Mouse (Mus musculus) midbrain, embryonic 13.5 days (tissue): ENCODE results near the gene Tnfsfm13. TPM values are rescaled to one million over a fixed set of nuclear protein-coding genes. Genes with fewer than 3 reads are reported as not detected.
"Not testable (repeated sequence)": the region's sequence is repeated elsewhere in the genome, so short reads cannot be mapped to it uniquely, and the experiment has no call there.

Source experiments
- ATAC-seq: fragments of 200-750 bp; cut with Nextera tagmentation; 2 replicates; pipeline ENCODE4 v1.8.0; 2017; ENCODE audit warnings: mild to moderate bottlenecking, moderate TSS enrichment, moderate library complexity
- H3K27ac ChIP-seq: fragments of 300-500 bp; sonication (generic); 2 replicates; pipeline ENCODE4 v1.5.1; 2015; ENCODE audit warnings: inconsistent platforms, mild to moderate bottlenecking, moderate library complexity
- H3K27me3 ChIP-seq: fragments of 300-500 bp; sonication (generic); 2 replicates; pipeline ENCODE4 v1.6.1; 2015; ENCODE audit warnings: mild to moderate bottlenecking, inconsistent platforms
- H3K36me3 ChIP-seq: fragments of 300-500 bp; sonication (generic); 2 replicates; pipeline ENCODE4 v1.6.1; 2015; ENCODE audit warnings: mild to moderate bottlenecking, inconsistent platforms
- H3K4me1 ChIP-seq: fragments of 300-500 bp; sonication (generic); replicated peaks from 2 replicates; pipeline ENCODE4 v1.6.1; 2015; ENCODE audit warnings: inconsistent platforms
- H3K4me2 ChIP-seq: fragments of 300-500 bp; sonication (generic); replicated peaks from 2 replicates; pipeline ENCODE4 v1.6.1; 2015; ENCODE audit warnings: moderate library complexity, mild to moderate bottlenecking, inconsistent platforms
- H3K4me3 ChIP-seq: fragments of 300-500 bp; sonication (generic); replicated peaks from 2 replicates; pipeline ENCODE4 v1.5.1; 2015; ENCODE audit warnings: mild to moderate bottlenecking, inconsistent platforms
- H3K9ac ChIP-seq: fragments of 300-500 bp; sonication (generic); replicated peaks from 2 replicates; pipeline ENCODE4 v1.6.1; 2015; ENCODE audit warnings: mild to moderate bottlenecking, inconsistent platforms
- H3K9me3 ChIP-seq: fragments of 300-500 bp; sonication (generic); 2 replicates; pipeline ENCODE4 v1.6.1; 2016; ENCODE audit warnings: mild to moderate bottlenecking, inconsistent platforms
- WGBS: fragments of 180-500 bp; shearing (Covaris S2); methylation state at CpG from one replicate; pipeline ENCODE4 v1.1.7; 2015; 5-methylcytosine and 5-hydroxymethylcytosine counted together
- polyA plus RNA-seq: library from polyadenylated mRNA; unstranded; fragments of >200 nt; fragmentation: Nextera tagmentation; extraction: Ambion mirVana; gene quantifications from 2 replicates; pipeline ENCODE4 v1.2.1, GENCODE M21; 2015

Tnfsfm13 gene
- polyA plus RNA-seq, 1 experiment from 2014 or later, result 1.2 TPM

DNA sequence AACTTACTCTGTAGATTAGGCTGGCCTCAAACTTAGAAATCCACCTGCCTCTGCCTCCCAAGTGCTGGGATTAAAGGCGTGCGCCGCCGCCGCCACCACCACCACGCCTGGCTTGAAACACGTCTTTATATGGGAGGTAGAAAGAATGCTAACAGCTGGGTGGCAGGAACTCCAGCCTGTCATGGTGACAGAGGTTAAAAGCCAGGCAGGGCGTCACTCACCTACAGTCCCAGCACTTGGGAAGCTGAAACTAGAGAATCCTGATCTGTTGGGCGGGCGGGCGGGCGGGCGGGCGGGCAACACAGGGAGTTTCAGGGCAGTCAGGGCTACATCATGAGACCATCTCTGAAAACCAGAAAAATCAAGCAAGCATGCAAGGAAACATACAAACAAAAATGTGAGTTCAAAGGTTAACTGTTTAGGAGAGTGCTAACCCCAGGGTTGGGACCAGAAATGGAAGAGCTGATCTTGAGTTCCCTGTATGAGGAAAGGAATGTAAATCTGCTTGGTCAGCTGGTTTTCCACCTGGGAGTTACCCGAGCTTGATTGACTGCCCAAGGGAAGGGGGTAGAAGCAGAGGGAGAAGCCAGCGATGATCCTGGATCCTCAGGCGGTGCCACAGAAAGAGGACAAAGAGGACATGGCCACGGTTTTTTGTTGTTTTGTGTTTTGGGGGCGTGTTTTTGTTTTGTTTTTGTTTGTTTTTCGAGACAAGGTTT lies 17.2 kb upstream of the Tnfsfm13 start:
- Histone ChIP-seq H3K27ac (no peak overlapping the region), H3K36me3 (no peaks in the 10 kb centered on the region), H3K9ac (no peak overlapping the region), H3K4me1 (no peaks in the 10 kb centered on the region; the same call in 1 of the 2 replicates), H3K9me3 (no peaks in the 10 kb centered on the region), H3K4me2 (no peak overlapping the region), H3K27me3 (no peaks in the 10 kb centered on the region), H3K4me3 (no peak overlapping the region)
- no peak for ATAC-seq
- WGBS, result 83% methylated on average over 20 of the region's 20 CpGs

DNA sequence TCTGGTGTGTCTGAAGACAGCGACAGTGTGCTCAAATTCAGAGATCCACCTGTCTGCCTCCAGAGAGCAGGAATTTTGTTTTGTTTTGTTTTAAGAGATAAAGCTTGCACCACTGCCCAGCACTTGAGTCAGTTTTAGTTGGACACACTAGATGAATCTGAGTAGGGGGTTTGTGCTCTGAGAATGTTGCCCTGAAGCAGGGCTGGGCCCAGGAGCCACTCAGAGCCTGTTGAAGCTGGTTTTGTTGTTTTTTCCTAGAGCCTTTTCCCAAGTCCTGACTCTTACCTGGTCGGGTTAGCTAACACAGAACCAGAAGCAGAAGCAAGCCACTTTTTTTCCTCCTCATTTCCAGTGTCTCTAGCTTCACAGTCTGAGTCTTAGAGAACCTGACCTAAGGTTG lies 15.2 kb upstream of the Tnfsfm13 start:
- ATAC-seq, result no peak

DNA sequence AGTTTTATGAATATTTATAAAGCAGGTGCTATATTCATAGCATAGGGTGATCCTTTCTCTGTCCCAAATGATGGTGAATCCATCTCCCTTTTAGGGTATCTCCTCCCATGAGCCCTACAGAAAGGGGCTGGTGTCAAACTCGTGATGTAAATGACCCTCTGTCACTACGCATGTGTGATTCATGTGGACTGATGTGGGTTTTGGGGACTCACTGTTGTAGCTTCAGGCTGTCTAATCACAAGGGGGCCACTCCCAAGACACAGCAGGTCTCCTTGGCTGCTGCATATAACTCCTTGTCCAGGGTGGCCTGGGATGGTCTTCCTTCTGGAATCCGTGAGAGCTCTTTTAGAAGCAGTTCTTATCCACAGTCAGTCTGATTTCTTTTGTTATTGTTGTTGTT lies 14.6 kb upstream of the Tnfsfm13 start:
- no peaks in the 10 kb centered on the region for H3K9me3 ChIP-seq
- 70% methylated on average over 3 of the region's 3 CpGs for WGBS

More for the DNA sequence above, 15.2 kb upstream of the Tnfsfm13 start:
- 80% methylated on average over 2 of the region's 2 CpGs for WGBS
- no peaks in the 10 kb centered on the region for H3K36me3 ChIP-seq
- H3K9me3 ChIP-seq, result no peaks in the 10 kb centered on the region
- H3K4me2 ChIP-seq, result no peak overlapping the region
- H3K27me3 ChIP-seq, result no peaks in the 10 kb centered on the region
- H3K4me3 ChIP-seq, result no peak overlapping the region
- H3K27ac ChIP-seq, result no peak overlapping the region
- no peaks in the 10 kb centered on the region; the same call in 1 of the 2 replicates for H3K4me1 ChIP-seq
- no peak overlapping the region for H3K9ac ChIP-seq

DNA sequence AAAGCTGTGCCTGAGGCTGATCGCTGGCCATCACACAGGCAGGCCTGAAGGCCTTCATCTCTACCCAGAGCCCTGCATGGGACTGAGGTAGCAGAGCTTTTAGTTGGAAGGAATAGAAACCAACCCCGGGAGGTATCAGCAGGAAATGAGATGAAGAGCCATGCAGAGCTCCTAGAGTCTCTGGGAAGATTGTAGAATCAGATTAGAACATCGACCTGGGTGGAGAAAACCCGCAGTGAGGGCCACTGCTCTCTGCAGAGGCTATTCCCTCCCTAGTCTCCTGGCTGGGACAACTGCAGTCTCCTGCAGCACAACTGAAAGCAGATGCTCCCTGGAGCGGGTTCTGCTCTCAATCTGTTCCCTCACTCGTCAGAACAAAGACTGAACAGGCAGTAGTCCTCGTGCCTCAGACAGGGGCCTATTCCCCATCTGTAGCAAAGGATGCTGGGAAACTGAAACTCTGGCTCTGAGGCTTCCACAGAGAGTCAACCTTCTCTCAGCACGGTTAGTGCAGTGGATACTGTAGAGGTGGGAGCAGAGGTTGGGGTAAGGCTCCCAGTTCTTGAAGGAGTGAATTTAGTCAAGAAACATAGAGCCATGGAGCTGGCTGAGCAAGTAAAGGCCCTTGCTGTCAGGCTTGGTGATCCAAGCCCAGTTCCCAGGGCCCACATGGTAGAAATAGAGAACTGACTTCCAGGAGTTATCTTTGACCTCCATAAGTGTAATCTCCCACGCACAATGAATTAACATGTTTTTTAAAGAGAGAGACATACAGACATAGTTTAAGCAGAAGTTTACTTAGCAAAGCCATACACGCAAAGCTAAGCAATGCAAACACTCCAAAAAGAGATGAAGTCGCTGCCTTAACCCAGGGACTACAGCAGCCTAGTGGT lies 13.9 kb upstream of the Tnfsfm13 start:
- ATAC-seq, result no peak
- Histone ChIP-seq H3K4me1 (no peaks in the 10 kb centered on the region), H3K4me3 (no peak overlapping the region), H3K36me3 (no peaks in the 10 kb centered on the region), H3K9me3 (no peaks in the 10 kb centered on the region), H3K27ac (no peak overlapping the region), H3K9ac (no peak overlapping the region), H3K4me2 (no peak overlapping the region), H3K27me3 (no peaks in the 10 kb centered on the region)
- WGBS, result 55% methylated on average over 11 of the region's 11 CpGs

More for the DNA sequence above, 14.6 kb upstream of the Tnfsfm13 start:
- Histone ChIP-seq H3K4me2 (no peak overlapping the region), H3K36me3 (no peaks in the 10 kb centered on the region), H3K9ac (no peak overlapping the region), H3K4me3 (no peak overlapping the region), H3K4me1 (no peaks in the 10 kb centered on the region), H3K27me3 (no peaks in the 10 kb centered on the region), H3K27ac (no peak overlapping the region)
- ATAC-seq, result no peak

DNA sequence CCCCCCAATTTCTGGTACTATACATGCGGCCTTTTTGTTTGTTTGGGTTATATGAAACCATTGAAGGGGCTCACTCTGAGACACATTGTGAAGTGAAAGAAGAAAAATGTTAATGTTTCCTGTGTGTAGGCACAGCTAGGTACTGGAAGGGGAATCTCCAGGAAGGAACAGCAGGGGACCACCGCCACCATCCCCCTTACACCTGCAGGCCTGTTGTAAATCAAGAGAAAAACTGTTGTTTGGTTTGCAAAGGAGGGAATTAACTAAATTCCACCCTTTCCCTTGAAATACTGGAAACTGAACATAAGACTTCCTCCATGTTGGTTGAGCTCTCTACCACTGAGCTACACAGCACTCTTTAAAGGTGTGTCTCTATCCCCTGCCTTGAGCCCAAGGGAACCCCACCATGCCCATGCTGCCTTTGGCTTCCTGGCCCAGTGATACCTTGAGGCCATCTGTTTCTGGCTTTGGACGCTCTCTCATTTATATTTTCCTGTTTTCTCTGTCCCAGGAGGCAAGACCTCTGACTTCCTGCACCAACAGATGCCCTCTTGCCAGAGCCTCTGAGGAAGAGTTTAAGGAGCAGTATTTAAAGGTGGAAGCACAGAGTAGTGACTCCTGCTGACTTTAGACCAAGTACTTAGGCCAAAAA lies 12.8 kb upstream of the Tnfsfm13 start:
- no peak for ATAC-seq
- Histone ChIP-seq H3K27ac (no peak overlapping the region), H3K4me3 (no peak overlapping the region), H3K4me1 (no peaks in the 10 kb centered on the region), H3K27me3 (no peaks in the 10 kb centered on the region), H3K4me2 (no peak overlapping the region), H3K9ac (no peak overlapping the region), H3K9me3 (no peaks in the 10 kb centered on the region), H3K36me3 (no peaks in the 10 kb centered on the region)
- WGBS, result 92% methylated on average over 3 of the region's 3 CpGs

DNA sequence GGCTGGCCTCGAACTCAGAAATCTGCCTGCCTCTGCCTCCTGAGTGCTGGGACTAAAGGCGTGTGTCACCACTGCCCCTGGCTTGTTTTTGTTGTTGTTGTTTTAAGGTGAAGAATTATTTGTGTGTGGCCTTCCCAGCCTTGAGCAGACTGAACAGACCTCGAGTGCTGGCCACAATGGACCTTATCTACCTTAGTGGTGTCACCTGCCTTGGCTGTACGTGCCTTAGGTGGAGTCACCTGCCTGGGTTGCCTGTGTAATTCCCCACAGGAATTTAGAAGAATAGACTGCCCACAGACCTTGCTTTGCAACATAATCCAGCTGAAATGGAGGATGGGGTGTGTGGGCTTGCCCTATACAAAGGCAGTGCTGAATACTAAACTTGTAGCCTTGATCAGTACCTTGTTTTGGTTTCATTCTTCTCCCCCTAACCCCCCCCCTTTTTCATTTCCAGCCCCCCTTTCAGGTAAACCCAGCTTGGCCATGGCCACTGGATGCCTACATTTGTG lies 12.0 kb upstream of the Tnfsfm13 start:
- no peaks in the 10 kb centered on the region for H3K27me3 ChIP-seq
- no peak overlapping the region for H3K9ac ChIP-seq
- H3K4me1 ChIP-seq, result no peaks in the 10 kb centered on the region
- H3K4me3 ChIP-seq, result no peak overlapping the region
- no peak for ATAC-seq
- H3K36me3 ChIP-seq, result no peaks in the 10 kb centered on the region
- WGBS, result 82% methylated on average over 4 of the region's 4 CpGs
- no peak overlapping the region for H3K4me2 ChIP-seq
- H3K9me3 ChIP-seq, result no peaks in the 10 kb centered on the region
- H3K27ac ChIP-seq, result no peak overlapping the region

DNA sequence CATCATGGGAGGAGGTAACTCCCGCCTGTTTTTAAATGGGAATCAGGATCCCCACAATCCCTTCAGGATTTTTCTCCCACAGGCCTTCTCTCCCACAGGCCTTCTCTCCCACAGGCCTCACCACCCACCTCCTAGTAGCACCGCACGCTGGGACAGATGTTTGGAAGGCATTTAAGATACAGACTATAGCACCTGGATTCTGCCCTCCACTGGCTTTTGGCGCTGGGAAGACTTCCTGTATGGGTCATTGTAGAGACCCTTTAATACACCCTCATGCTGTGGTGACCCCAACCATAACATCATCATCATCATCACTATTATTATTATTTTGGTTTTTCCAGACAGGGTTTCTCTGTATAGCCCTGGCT lies 11.6 kb upstream of the Tnfsfm13 start:
- Histone ChIP-seq H3K27ac (no peak overlapping the region), H3K4me2 (no peak overlapping the region), H3K4me3 (no peak overlapping the region), H3K9me3 (no peaks in the 10 kb centered on the region), H3K27me3 (no peaks in the 10 kb centered on the region), H3K36me3 (no peaks in the 10 kb centered on the region), H3K9ac (no peak overlapping the region), H3K4me1 (no peaks in the 10 kb centered on the region)
- ATAC-seq, result no peak
- 92% methylated on average over 4 of the region's 4 CpGs for WGBS

DNA sequence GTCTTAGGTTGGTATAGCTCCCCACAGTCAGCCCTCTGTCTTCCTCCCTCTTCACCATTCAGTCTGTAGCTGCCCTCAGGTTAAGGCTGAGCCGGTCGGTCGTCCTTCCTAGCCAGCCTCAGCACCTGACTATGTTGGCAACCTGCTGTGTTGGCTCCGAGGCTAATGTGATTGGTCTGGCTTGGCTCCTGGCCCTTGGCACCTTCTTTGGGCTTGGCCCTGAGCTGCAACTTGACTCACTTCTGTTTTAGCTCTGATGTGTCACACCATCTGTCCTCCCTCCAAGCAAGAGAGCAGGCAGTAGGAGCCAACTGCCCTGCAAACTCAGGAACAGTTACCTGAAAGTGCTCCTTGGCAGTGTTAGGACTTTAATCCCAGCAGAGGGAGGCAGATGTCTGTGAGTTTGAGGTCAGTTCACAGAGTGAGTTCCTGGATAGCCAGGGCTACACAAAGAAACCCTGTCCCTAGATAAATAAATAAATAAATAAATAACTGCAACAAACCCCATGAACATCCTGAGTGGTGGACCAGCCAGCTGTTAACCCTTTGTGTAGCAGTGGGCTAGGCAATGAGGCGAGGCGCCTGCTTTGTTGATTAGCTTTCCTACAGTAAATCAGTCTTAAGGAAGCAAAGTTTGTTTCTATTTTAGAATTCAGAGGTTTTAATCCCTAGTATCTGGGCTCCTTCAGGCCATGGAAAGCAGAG lies 11.0 kb upstream of the Tnfsfm13 start:
- Histone ChIP-seq H3K9me3 (no peaks in the 10 kb centered on the region), H3K4me3 (no peak overlapping the region), H3K9ac (no peak overlapping the region), H3K27ac (no peak overlapping the region), H3K4me2 (no peak overlapping the region), H3K4me1 (no peaks in the 10 kb centered on the region), H3K27me3 (no peaks in the 10 kb centered on the region), H3K36me3 (no peaks in the 10 kb centered on the region)
- ATAC-seq, result no peak
- 51% methylated on average over 6 of the region's 6 CpGs for WGBS

DNA sequence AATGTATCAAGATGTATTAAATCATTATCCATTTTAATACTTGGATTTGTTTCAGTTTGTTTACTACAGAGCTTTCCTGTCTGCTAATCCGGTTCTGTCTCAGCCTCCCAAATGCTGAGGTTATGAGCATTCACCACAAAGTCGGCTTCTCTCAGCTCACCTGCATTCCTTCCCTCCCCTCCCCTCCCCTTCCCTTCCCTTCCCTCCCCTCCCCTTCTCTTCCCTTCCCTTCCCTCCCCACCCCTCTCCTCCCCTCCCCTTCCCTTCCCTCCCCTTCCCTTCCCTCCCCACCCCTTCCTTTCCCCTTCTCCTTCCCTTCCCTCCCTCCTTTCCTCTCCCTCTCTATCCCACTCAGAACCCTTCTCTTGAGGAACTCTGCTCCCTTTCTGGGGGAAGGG lies 8.7 kb upstream of the Tnfsfm13 start:
- Histone ChIP-seq H3K4me3 (no peak overlapping the region), H3K36me3 (no peaks in the 10 kb centered on the region), H3K4me1 (no peaks in the 10 kb centered on the region), H3K9me3 (no peaks in the 10 kb centered on the region), H3K9ac (no peak overlapping the region), H3K27me3 (no peaks in the 10 kb centered on the region), H3K4me2 (no peak overlapping the region), H3K27ac (no peak overlapping the region)
- 62% methylated on average over 2 of the region's 2 CpGs for WGBS
- ATAC-seq, result no peak

DNA sequence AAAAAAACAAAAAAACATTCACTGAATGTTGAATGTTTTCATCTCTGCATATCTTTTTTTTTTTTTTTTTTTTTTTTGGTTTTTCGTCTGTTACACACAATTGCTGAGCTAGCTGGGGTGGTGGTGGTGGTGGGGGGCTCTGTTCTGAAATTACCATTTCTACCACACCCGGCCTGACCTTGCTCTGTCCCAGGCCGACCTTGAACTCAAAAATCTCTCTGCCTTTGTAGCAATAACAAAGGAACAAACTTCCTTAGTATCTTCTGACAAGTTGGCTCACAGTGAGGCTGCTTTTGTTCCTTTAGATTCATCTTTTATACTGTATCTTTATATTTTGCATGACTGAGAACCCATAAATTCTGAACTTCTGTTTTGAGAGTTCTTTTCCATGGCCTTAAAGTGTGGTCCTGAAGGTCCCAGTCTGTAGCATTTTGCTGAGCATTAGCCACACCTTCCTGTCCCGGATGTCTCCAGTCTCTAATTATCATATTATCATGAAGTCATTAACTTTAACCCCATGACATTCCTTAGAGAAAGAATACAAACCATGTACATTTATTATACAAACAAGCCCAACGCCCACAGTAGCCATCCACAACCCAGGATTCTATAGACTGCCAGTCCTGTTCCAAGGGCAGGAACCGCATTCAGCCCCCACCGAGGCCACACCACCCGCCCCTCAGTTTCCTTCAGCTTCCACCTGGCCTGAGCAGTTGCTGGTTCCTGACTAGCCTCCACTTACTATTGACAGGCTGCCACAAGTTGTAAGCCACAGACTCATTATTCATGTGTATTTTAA lies 8.1 kb upstream of the Tnfsfm13 start:
- no peak overlapping the region for H3K4me2 ChIP-seq
- no peaks in the 10 kb centered on the region for H3K4me1 ChIP-seq
- H3K27me3 ChIP-seq, result no peaks in the 10 kb centered on the region
- H3K36me3 ChIP-seq, result no peaks in the 10 kb centered on the region
- WGBS, result 74% methylated on average over 8 of the region's 8 CpGs
- no peaks in the 10 kb centered on the region for H3K9me3 ChIP-seq
- no peak overlapping the region for H3K4me3 ChIP-seq
- H3K9ac ChIP-seq, result no peak overlapping the region
- ATAC-seq, result no peak
- no peak overlapping the region for H3K27ac ChIP-seq

DNA sequence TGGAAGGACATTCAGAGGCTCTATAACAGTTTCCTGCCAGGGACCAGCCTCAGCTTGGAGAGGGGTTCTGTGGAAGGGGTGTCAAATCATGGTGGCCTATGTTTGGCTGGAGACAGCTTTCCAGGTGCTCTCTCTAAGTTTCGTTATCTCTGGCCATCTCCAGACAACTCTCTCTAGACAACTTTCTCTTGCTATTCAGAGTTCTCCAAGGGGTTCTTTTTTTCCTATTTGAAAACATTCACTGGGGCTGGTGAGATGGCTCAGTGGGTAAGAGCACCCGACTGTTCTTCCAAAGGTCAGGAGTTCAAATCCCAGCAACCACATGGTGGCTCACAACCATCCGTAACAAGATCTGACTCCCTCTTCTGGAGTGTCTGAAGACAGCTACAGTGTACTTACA lies 7.5 kb upstream of the Tnfsfm13 start:
- not testable (repeated sequence) for H3K27me3 ChIP-seq, H3K4me1 ChIP-seq, H3K4me3 ChIP-seq, H3K9me3 ChIP-seq, H3K4me2 ChIP-seq, H3K27ac ChIP-seq, ATAC-seq, H3K36me3 ChIP-seq, H3K9ac ChIP-seq
- WGBS, result 78% methylated on average over 3 of the region's 3 CpGs
